Comparison of ENCODE assay signal across 13 mouse cellular contexts in genomic region chr9:60279556-60279955, GRCm38 (mm10).
A peak's percentile ranks its signal among the peaks of the same experiment; 100 is the strongest.
DNase-seq lines count a peak whose midpoint lies in the region; ATAC-seq and TF ChIP-seq lines count a peak whose summit lies in the region.
"Had no signal": no experiment of that assay in that cellular context is flagged by ENCODE, and none has a peak within 500 bp of the region (broad histone marks: within the 10 kb centered on the region; RNA-seq: fewer than 3 reads in every experiment).

No protein-coding gene starts in this region.

- no peak for TF ChIP-seq CTCF in thymus, adult 2 months (IDR thresholded peaks at IDR 0.05; ENCODE audit: borderline replicate concordance, control insufficient read depth, extremely low read depth, insufficient read depth, low read length, poor library complexity)

- peak overlapping the region; percentile 26 for H3K4me3 ChIP-seq in liver, embryonic 13.5 days (replicated peaks)
- no peak overlapping the region for H3K4me3 ChIP-seq in thymus, adult 2 months (ENCODE audit: control insufficient read depth, insufficient read depth, low read length)
- H3K4me3 ChIP-seq: hindbrain, embryonic 15.5 days; midbrain, embryonic 15.5 days; neural tube, embryonic 12.5 days had no signal

- DNase-seq in spleen, postnatal 10 days (ENCODE audit: low spot score in 2 of 2) = peak; percentile 15 to 32
- DNase-seq in spleen, postnatal 14 days (ENCODE audit: low spot score in 2 of 2) = no peak
- peak; percentile 82 for DNase-seq in c-Kit-positive CD71-positive TER-119-positive erythroid progenitor cells, embryonic 14.5 days (ENCODE audit: low spot score)
- DNase-seq in liver, embryonic 13.5 days = peak; percentile 84
- DNase-seq in thymus, adult 2 months = no peak
- no peak for DNase-seq in left cerebral cortex, adult 11 months (ENCODE audit: low spot score)
- DNase-seq in lung, postnatal 4 days = no peak
- DNase-seq: adrenal gland, postnatal 10 days; cerebellum, adult 11 months; thymus, postnatal 25 days had no signal

- no peak for TF ChIP-seq POLR2A in thymus, adult 2 months (IDR thresholded peaks at IDR 0.05; ENCODE audit: control insufficient read depth, extremely low read depth, insufficient read depth, low read length, poor library complexity)

- peak overlapping the region; percentile 63 for H3K4me2 ChIP-seq in liver, embryonic 13.5 days
- H3K4me2 ChIP-seq: hindbrain, embryonic 15.5 days; midbrain, embryonic 15.5 days; neural tube, embryonic 12.5 days had no signal

- H3K27me3 ChIP-seq in liver, embryonic 13.5 days = peaks cover 8% of the 10 kb centered on the region
- H3K27me3 ChIP-seq in thymus, adult 2 months (ENCODE audit: control insufficient read depth, insufficient read depth, low read length) = no peaks in the 10 kb centered on the region
- H3K27me3 ChIP-seq: hindbrain, embryonic 15.5 days; neural tube, embryonic 12.5 days had no signal

- WGBS in liver, embryonic 13.5 days (ENCODE audit: insufficient replicate concordance) = 14% methylated on average over 6 of the region's 6 CpGs
- 29% methylated on average over 6 of the region's 6 CpGs for WGBS in thymus, adult 2 months

- H3K9ac ChIP-seq in liver, embryonic 13.5 days = peak overlapping the region; percentile 60
- H3K9ac ChIP-seq: hindbrain, embryonic 15.5 days; midbrain, embryonic 15.5 days; neural tube, embryonic 12.5 days had no signal

- H3K27ac ChIP-seq in liver, embryonic 13.5 days = peak overlapping the region; percentile 90
- no peak overlapping the region for H3K27ac ChIP-seq in thymus, adult 2 months (ENCODE audit: control insufficient read depth, insufficient read depth, low read length)
- H3K27ac ChIP-seq: hindbrain, embryonic 15.5 days; midbrain, embryonic 15.5 days; neural tube, embryonic 12.5 days had no signal

- peak; percentile 91 for ATAC-seq in liver, embryonic 13.5 days (ENCODE audit: low read depth)
- ATAC-seq: midbrain, embryonic 15.5 days had no signal

- H3K36me3 ChIP-seq in liver, embryonic 13.5 days = no peaks in the 10 kb centered on the region
- no peaks in the 10 kb centered on the region for H3K36me3 ChIP-seq in thymus, adult 2 months (ENCODE audit: control insufficient read depth, insufficient read depth, low read length)
- H3K36me3 ChIP-seq: hindbrain, embryonic 15.5 days; midbrain, embryonic 15.5 days; neural tube, embryonic 12.5 days had no signal

- no peaks in the 10 kb centered on the region for H3K9me3 ChIP-seq in liver, embryonic 13.5 days (replicated peaks)
- H3K9me3 ChIP-seq: hindbrain, embryonic 15.5 days; midbrain, embryonic 15.5 days; neural tube, embryonic 12.5 days had no signal

- H3K4me1 ChIP-seq in liver, embryonic 13.5 days (replicated peaks) = peaks cover 71% of the 10 kb centered on the region
- no peaks in the 10 kb centered on the region for H3K4me1 ChIP-seq in thymus, adult 2 months (replicated peaks; ENCODE audit: control insufficient read depth, insufficient read depth, low read length)

Comparison
In these comparisons a context has a peak if more than half of its experiments do, and no peak if none do; other contexts are left out.
1. DNase-seq: peak in spleen, postnatal 10 days (2 of 2), c-Kit-positive CD71-positive TER-119-positive erythroid progenitor cells, embryonic 14.5 days (single experiment) and liver, embryonic 13.5 days (single experiment); none in spleen, postnatal 14 days (0 of 2), thymus, adult 2 months (single experiment), left cerebral cortex, adult 11 months (single experiment) and lung, postnatal 4 days (0 of 2).